Mouse (Mus musculus): ENCODE data around the gene Shisa9.

- TF ChIP-seq POLR2A (IDR thresholded peaks at IDR 0.05; ENCODE audit: low read depth, low read length) (no peak), CTCF (IDR thresholded peaks at IDR 0.05; ENCODE audit: extremely low read depth, insufficient read depth, insufficient read length, insufficient replicate concordance) (no peak)
These were observed 218.2 kb downstream of the Shisa9 start for GRCm38 (mm10) chr16:12202151-12202550.

Measured in spleen, adult 2 months (tissue).